Mouse (Mus musculus): ENCODE measurements around the gene Rnf34. TPM values are rescaled to one million over a fixed set of nuclear protein-coding genes. Genes with fewer than 3 reads are reported as not detected.

Rnf34 gene
- polyA plus RNA-seq, 1 experiment from 2014 or later, result 32.4 TPM

Other genes with a start within 250 kb of the Rnf34 start
- gene Ift81, start 235.5 kb upstream of the Rnf34 start, polyA plus RNA-seq (2016; fragmentation: Nextera tagmentation; extraction: Ambion mirVana), result 25.2 and 30.0 TPM in 2 replicates
- 0.76 and 0.91 TPM in 2 replicates for gene P2rx7, start 206.1 kb upstream of the Rnf34 start, polyA plus RNA-seq (2016; fragmentation: Nextera tagmentation; extraction: Ambion mirVana)
- 15.6 and 17.5 TPM in 2 replicates for gene P2rx4, start 142.5 kb upstream of the Rnf34 start, polyA plus RNA-seq (2016; fragmentation: Nextera tagmentation; extraction: Ambion mirVana)
- gene Camkk2, start 70.6 kb upstream of the Rnf34 start, polyA plus RNA-seq (2016; fragmentation: Nextera tagmentation; extraction: Ambion mirVana), result 18.4 and 19.4 TPM in 2 replicates
- 342 and 343 TPM in 2 replicates for gene Anapc5, start 28.7 kb upstream of the Rnf34 start, polyA plus RNA-seq (2016; fragmentation: Nextera tagmentation; extraction: Ambion mirVana)
- gene Kdm2b, start 139.8 kb downstream of the Rnf34 start, polyA plus RNA-seq (2016; fragmentation: Nextera tagmentation; extraction: Ambion mirVana), result 38.6 and 39.8 TPM in 2 replicates
- 22.8 and 23.3 TPM in 2 replicates for gene Orai1, start 165.0 kb downstream of the Rnf34 start, polyA plus RNA-seq (2016; fragmentation: Nextera tagmentation; extraction: Ambion mirVana)
- not detected in 2 replicates for gene Morn3, start 197.0 kb downstream of the Rnf34 start, polyA plus RNA-seq (2016; fragmentation: Nextera tagmentation; extraction: Ambion mirVana)
- gene Tmem120b, start 218.4 kb downstream of the Rnf34 start, polyA plus RNA-seq (2016; fragmentation: Nextera tagmentation; extraction: Ambion mirVana), result 12.9 and 13.0 TPM in 2 replicates